Mouse (Mus musculus): ENCODE results near the gene Sf3a2. TPM values are rescaled to one million over a fixed set of nuclear protein-coding genes. Genes with fewer than 3 reads are reported as not detected.
A peak's percentile ranks its signal among the peaks of the same experiment; 100 is the strongest.

The Sf3a2 gene
- 10 to 100 TPM; 51.4 to 55.6 TPM for total RNA-seq (2021)
- long read RNA-seq, experiment 1, transcript Sf3a2-203 (9 exons, 2,213 nt): major isoform, 9 of 19 reads
- long read RNA-seq, experiment 1, partial matches to known transcripts: 0 of 19 reads
- long read RNA-seq, experiment 1, other reads (novel, unspliced or antisense): 8 of 19 reads
- long read RNA-seq, experiment 2, transcript Sf3a2-203 (9 exons, 2,213 nt): major isoform, 13 of 15 reads
- long read RNA-seq, experiment 2, partial matches to known transcripts: 0 of 15 reads
- long read RNA-seq, experiment 2, other reads (novel, unspliced or antisense): 1 of 15 reads

- DNase-seq: peak; percentile 95 to 96
These were observed at the start of gene Sf3a2, which contains the start of gene Plekhj1 for GRCm38 (mm10) chr10:80798150-80799006. TSS of gene Sf3a2 (plus strand) at chr10:80798198. TSS of gene Plekhj1 (minus strand) at chr10:80798626.

GRCm38 (mm10) chr10:80748609-80749008 is 49.4 kb upstream of the Sf3a2 start:
- DNase-seq: peak; percentile 66 to 85

- peak; percentile 75 to 79 for DNase-seq
These were observed 46.7 kb upstream of the Sf3a2 start for GRCm38 (mm10) chr10:80751188-80751832.

DNA sequence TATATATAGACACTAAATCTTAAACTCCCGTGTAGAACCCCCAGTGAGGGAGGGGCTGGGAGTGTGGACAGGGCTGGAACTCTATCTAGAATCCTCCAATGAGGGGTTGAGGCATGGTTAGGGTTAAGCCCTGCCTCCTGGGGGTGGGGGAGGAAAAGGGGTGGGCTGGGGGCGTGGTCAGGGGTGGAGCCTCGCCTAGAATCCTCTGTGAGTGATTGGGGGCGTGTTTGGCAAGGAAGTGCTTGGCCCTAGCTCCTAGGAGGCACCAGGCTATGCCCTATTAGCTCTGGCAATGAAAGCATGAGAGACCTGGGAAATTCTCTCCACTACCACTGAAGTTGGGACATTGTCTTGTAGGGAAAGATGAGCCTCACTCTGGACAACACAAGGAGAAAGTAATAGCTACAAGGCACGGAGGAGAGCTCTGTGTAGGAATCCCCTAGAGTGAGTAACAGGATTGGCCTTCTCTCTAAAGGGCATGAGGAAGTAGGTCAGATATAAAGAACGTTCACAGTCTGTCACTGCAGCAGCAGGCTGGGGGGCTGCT is 45.8 kb upstream of the Sf3a2 start:
- DNase-seq: peak; percentile 83 to 91

DNA sequence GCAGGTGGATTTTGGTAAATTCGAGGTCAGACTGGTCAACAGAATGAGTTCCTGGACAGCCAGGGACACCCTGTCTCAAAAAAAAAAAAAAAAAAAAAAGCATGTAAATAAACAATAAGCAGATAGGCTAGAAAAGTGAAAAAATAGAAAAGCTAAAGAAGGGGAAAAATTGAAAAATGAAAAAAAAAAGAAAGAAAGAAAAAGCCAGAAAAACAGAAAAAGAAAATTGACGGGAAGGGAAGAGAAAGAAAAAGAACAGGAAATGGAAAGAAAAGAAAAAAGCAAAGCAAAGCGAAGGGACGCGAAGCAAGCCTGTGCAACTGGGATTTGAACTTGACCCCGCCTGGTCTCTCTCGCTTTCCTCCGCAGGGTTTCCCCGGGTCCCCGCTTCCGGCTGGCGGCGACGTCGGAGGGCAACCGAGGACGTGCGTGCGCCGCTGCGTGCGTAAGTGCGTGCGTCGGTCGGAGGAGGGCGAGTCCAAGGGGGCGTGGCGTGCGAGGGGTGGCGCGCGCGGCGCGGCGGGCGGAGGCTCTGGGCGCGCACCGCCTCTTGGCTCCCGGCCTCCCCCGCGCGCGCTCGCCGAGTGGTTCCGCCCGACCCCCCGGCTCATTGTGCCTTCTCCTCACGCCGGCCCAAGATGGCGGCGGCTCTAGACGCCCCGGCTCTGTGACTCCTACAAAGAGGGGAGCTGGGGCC is 43.3 kb upstream of the Sf3a2 start, which contains the start of gene Dot1l:
Gene Dot1l (plus strand): TSS at position 613 of the 697 bp plus-strand sequence.
- DNase-seq: peak; percentile 99

DNA sequence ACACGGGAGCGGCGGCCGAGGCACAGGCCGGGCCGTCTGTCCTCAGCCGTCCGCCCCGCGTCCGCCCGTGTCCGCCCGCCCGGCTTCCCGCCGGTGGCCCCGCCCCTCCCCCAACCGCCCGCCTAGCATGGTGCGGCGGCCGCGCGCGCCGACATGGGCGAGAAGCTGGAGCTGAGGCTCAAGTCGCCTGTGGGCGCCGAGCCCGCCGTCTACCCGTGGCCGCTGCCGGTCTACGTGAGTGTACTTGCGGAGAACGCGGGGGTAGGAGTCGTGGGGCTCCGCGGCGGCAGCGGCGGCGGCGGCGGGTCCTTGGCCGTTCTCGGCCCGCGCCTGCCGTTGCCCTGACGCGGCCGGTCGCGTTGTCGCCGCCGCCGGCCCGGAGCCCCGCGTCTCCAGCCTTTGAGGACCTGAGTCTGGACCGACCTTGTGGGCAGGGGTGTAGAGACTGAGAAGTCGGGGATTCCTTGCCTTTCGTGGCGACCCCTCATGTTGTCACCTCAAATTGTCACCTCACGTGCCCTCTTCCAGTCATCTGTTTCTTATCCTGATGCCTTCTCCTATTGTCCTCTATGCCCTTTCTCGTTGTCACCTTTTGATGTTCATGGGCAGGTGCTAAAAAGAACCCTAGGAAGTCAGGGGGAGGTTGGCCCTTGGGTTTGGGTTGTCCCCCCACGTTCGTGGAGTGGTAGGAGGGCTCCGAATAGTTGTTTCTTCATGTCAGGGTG is 42.5 kb upstream of the Sf3a2 start:
- no peak for DNase-seq

- DNase-seq: no peak
These were observed 41.9 kb upstream of the Sf3a2 start for GRCm38 (mm10) chr10:80756099-80756498.

DNA sequence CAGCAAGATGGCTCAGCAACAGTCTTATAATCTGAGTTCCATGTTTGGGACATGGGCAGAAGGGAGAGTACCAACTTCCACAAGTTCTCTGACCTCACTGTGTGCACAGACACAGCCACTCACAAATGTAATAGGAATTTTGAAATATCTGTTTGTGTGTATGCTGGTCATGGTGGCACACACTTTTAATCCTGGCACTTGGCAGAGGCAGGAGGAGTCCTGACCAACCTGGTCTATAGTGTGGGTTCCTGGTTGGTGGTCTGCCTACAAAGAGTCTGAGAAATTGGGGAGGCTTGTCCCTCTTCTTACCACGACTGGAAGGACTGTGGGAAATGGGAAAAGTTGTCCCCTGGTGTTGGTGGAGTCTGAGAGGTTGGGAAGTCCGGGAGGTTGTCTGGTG is 41.5 kb upstream of the Sf3a2 start:
- DNase-seq: no peak

DNA sequence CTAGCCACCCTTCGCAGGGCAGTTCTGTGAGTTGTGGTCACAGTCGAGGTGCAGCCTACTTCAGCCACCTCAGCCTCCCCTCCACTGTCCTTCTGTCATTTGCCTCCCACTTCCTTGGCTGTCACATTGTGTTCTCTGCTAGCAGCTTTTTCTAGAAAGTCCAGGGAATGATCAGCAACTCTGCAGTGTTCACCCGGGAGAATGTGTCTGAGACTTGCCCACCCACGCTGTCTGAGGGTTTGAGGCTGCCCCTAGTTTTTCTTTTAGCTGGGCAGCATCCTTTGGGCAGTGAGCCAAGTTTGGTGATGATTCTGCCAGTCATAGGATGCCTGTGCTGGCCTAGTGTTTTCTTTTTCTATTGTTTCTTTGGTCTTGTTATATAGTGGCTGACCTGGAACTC is 41.0 kb upstream of the Sf3a2 start:
- DNase-seq: no peak

GRCm38 (mm10) chr10:80757717-80758116 is 40.3 kb upstream of the Sf3a2 start:
- DNase-seq: peak; percentile 90 to 91

- peak; percentile 81 to 86 for DNase-seq
These were observed 39.3 kb upstream of the Sf3a2 start for GRCm38 (mm10) chr10:80758651-80759050.

DNA sequence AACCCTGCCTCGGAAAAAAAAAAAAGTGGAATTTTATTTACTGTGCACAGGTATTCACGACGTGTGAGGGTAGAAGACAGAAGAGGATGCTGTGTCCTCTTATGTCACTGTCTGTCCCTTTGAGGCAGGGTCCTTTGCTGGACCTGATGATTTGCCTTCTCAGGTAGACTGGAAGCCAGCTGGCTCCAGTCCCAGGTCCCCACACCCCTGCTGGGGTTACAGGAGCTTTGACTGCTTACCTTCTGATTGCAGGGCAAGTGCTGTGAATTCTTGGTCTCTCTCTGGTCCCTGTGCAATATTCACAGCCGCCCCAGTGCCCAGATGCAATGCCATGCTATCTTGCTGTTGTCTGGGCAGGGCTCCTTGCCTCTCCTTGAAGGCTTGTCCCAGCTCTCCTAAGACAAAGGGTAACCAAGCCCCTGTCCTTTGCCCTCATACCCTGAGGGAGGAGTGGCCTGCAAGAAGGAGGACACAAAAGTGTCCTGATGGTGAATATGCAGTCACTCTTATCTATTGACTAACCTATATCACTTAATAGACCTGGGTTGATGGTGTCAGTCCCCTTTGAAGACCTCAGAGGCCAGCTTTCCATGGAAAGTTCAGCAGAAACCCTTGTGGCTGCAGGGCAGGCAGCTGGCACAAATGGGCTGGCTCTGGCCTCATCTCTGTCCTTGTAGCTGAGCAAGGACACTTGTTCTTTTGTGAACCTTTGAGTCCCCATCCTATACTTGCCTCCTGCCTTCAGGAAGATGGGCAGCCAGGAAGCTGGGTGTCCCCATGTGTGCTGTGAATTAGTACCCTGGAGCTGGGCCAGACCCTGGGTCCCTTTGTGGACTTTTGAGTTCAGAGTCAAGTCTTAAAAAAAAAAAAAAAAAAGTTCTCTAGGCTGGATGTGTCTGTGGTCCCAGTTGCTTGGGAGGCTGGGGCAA is 37.1 kb upstream of the Sf3a2 start:
- peak; percentile 64 to 73 for DNase-seq

GRCm38 (mm10) chr10:80761821-80762220 is 36.2 kb upstream of the Sf3a2 start:
- no peak for DNase-seq

DNA sequence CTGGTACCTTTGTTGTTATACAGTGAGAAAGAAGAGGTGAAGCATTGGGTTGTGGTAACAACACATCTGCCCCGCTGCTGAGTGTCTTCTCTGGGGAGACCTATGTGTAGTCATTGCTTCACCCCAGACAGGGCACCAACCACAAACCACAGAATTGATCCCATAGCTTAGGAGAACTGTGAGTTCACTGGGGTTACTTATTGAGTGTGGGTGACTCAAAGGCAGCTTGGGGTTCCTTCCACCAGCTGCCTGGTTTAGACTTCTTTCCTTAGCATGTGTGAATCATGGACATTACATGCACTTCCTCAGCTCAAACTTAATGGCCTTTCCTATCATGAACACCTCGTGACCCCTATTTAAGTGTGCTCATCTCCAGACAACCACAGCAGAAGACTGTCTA is 34.5 kb upstream of the Sf3a2 start:
- DNase-seq: no peak

- peak; percentile 65 to 68 for DNase-seq
These were observed 32.3 kb upstream of the Sf3a2 start for GRCm38 (mm10) chr10:80765746-80766145.

DNA sequence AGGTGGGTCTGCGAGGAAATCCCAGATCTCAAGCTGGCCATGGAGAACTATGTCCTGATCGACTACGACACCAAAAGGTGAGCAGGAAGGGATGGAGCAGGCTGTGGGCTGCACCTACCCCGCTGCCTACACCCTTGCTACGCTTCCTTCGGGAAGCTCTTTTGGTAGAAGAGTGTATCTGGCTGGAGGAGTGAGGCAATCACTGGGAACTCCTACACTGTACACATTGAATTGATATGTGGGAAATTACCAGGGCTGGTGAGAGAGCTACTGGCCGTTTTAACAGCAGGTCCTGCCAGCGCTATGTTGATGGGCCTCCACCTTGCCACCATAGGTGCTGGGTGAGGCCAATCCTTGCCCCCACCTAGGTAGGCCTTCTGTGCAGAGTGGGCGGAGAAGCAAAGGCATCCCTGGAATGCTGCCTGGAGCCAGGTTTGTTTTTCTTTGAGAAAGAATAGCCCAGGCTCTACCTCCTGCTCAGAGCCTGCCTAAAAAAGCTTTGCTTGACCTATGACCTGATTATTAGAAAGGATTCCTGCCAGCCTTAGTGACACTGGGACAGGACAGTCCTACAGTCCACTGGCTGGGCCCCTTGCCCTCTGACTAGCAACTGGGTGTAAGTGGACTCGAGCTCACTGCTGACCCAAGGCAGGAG is 31.7 kb upstream of the Sf3a2 start:
- DNase-seq: no peak

GRCm38 (mm10) chr10:80768365-80768764 is 29.6 kb upstream of the Sf3a2 start:
- no peak for DNase-seq

- DNase-seq: no peak
These were observed 24.2 kb upstream of the Sf3a2 start for GRCm38 (mm10) chr10:80773816-80774215.

DNA sequence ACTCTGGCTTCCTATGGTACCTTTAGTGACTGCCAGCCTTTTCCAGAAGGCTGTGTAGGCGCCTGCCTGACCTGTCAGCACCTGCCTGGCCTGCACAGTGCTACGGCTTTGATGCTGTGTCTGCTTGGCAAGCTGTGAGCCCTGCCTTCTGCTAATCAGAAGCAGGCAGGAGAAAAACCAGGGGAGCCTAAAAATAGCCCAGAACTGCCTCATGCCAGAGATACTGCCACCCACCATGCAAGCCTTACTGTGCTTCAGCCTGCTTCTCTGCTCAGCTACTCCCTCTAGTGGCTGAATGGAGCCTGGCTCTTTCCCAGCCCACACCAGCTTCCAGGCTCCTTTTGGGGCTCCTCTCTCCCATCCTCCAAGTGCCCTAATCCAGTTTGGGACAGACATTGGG is 23.4 kb upstream of the Sf3a2 start:
- DNase-seq: peak; percentile 83 to 89
